Mouse (Mus musculus): ENCODE measurements at regions not wholly inside any gene's neighbourhood (a gene's known extent, or its start where the extent isn't known, plus 50 kb on each side); places are given as distances from the start of the nearest gene placed in this dataset.
A peak's percentile ranks its signal among the peaks of the same experiment; 100 is the strongest.
"Not testable (repeated sequence)": the region's sequence is repeated elsewhere in the genome, so short reads cannot be mapped to it uniquely, and the experiment has no call there.

GRCm38 (mm10) chr6:67674717-67675116, 139.1 kb upstream of the Tacstd2 start:
- ATAC-seq (ENCODE audit: low TSS enrichment): not testable (repeated sequence)

DNA sequence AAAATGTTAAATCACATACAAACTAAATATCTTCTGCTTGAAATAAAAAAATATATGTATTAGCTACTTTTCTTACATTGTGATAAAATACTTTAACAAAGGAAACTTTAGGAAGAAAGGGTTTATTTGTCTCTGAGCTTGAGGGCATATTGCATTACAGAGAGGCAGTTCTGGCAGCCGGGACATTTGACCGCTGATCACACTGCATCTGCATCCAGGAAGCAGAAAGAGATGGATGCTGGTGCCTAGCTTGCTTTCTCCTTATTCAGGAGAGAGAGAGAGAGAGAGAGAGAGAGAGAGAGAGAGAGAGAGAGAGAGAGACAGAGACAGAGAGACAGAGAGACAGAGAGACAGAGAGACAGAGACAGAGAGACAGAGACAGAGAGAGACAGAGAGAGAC, 137.7 kb upstream of the Tacstd2 start:
- not testable (repeated sequence) for ATAC-seq (ENCODE audit: low TSS enrichment)

DNA sequence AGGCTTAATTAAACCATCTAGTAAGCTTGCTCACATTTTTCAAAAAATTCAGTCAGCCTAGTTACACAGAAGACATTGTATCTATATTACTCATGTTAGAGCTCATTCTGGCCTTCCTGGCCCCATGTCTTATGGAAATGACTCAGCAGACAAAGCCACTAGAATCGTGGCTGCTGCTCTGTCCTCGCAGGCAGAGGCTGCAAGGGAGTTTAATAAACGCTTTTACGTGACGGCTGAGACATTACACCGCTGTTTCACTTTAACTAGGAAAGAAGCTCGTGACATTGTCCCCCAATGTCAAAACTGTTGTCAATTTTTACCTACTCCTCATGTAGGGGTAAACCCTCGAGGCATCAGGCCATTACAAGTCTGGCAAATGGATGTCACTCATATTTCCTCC, 132.5 kb upstream of the Tacstd2 start:
- not testable (repeated sequence) for ATAC-seq (ENCODE audit: low TSS enrichment)

- peak; percentile 64 for ATAC-seq (ENCODE audit: low TSS enrichment)
These were observed 96.0 kb upstream of the Tacstd2 start for GRCm38 (mm10) chr6:67631617-67632016.

- no peak for ATAC-seq (ENCODE audit: low TSS enrichment)
These were observed 74.8 kb upstream of the Tacstd2 start for GRCm38 (mm10) chr6:67610402-67610801.

- not testable (repeated sequence) for ATAC-seq (ENCODE audit: low TSS enrichment)
These were observed 73.9 kb upstream of the Tacstd2 start for GRCm38 (mm10) chr6:67609461-67609860.

All from frontal cortex, adult (tissue).